Mouse (Mus musculus) cortical plate, adult 2 months (tissue): Measurements from ENCODE around the gene Sclt1.

ENCODE experiments used
- CTCF ChIP-seq: fragments of 200-500 bp; IDR thresholded peaks from 2 replicates; pipeline ENCODE4 v1.5.1; 2011; ENCODE audit warnings: mild to moderate bottlenecking, control low read depth, low read length; ENCODE audit not compliant: insufficient read depth; ENCODE audit errors: extremely low read depth
- POLR2A ChIP-seq: fragments of 200-500 bp; IDR thresholded peaks from 2 replicates; pipeline ENCODE4 v1.6.1; 2011; ENCODE audit warnings: mild to moderate bottlenecking, low read length, control low read depth; ENCODE audit not compliant: insufficient read depth; ENCODE audit errors: extremely low read depth

- no peak for TF ChIP-seq POLR2A
- TF ChIP-seq CTCF: no peak
Observed at GRCm38 (mm10) chr3:41583621-41584020, 158.7 kb downstream of the Sclt1 start.
